Mouse (Mus musculus) layer of hippocampus, postnatal 25 days (tissue): ENCODE measurements around the gene Vstm2l. TPM values are rescaled to one million over a fixed set of nuclear protein-coding genes. Genes with fewer than 3 reads are reported as not detected.

ENCODE experiments used
- DNase-seq, 2 experiments: peaks; one replicate each; pipeline ENCODE4 v3.0.0; 2022; ENCODE audit warnings: mixed read lengths in 2 of 2, low spot score in 1 of 2; ENCODE audit errors: extremely low spot score in 1 of 2
- total RNA-seq, 2 experiments: library from RNA; stranded (reverse); gene quantifications; 2 replicates each; pipeline ENCODE4 v1.2.3; 2021

Gene Vstm2l
- total RNA-seq, 2 experiments from 2014 or later: 114 to 131 TPM

DNA sequence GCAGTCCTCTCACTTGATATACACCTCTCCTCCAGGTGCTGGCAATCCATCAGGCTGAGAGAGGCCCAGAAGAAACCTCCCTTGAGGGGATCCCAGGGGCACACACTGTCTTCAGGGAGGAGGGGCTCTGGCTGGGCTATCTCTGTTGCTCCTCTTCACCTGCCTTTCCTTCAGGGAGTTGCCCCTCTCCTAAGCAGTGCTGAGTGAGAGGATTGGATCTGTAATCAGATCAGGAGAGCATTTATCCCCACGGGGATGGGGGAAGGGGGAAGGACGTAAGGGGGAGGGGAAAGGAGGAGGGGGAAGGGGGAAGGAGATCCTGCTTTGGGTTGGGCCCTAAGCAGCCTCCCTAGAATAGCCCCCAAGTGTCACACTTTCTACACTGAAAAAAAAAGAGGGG lies 13.4 kb downstream of the Vstm2l start:
- no peak for DNase-seq

DNA sequence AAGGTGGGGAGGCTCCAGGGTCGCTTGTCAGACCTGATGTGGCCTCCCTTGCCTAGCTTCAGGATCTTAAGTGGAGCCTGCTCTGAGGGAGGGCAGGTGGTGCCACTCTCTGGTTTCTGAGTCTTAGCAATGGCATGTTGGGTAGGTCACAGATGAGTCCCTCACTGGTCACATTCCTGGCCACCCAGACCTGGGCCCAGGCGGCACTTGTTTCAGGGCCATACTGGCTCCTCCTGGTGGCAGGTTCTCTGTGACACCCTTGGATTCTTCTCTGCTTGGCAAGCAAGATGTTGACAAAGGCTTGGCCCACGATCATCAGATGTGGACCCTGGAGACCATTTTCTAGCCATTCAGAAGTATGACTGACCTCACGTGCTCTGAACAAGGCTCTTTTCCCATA lies 18.2 kb downstream of the Vstm2l start:
- no peak for DNase-seq

GRCm38 (mm10) chr2:157935444-157936171 lies 21.2 kb downstream of the Vstm2l start:
- DNase-seq: no peak

DNA sequence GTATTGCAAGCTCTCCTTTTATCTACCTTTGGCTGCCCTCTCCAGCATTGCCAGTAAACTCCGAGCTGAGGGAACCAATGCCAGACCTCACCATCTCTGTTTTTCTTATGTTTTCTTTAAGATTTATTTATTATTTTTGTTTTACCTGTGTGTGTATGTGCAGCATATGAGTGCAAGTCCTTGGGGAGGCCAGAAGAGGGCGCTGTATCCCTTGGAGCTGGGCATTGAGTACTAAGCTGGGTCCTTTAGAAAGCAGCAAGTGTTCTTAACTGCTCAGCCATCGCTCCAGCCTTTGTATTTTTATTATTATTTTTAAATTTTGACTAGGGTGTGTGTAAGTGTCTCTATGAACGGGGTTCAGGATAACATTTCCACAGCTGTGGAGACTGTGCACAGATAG lies 22.2 kb downstream of the Vstm2l start:
- DNase-seq: no peak

- no peak for DNase-seq
These were observed 26.2 kb downstream of the Vstm2l start for GRCm38 (mm10) chr2:157940586-157941185.

GRCm38 (mm10) chr2:157943514-157944155 lies 29.2 kb downstream of the Vstm2l start:
- peak; percentile 71 to 72 for DNase-seq

GRCm38 (mm10) chr2:157944156-157944893 lies 29.9 kb downstream of the Vstm2l start:
- no peak for DNase-seq

DNA sequence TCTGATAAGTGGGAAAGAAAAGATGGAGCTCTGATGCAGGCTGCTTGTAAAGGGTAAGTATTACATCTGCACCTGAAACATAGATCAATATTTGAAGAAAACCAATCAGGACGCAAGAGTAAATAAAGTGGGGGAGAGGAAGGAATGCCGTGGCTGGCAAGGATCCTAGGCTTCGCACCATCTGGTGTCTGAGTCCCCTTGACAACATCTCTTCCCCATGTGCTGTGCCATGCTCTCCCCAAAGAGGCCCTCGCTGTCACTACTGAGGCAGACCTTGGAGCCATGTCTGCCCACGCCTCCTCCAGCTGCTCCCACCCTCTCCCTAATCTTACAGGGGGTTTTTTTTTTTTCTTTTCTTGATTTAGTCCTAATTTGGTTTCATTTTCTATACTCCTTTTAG lies 39.5 kb downstream of the Vstm2l start:
- peak in 1 of 2 experiments; percentile 18 for DNase-seq

- no peak for DNase-seq
These were observed 43.3 kb downstream of the Vstm2l start for GRCm38 (mm10) chr2:157957707-157958108.

- DNase-seq: no peak
These were observed 53.4 kb downstream of the Vstm2l start for GRCm38 (mm10) chr2:157967856-157968255.

GRCm38 (mm10) chr2:157970124-157970523 lies 55.7 kb downstream of the Vstm2l start:
- no peak for DNase-seq

DNA sequence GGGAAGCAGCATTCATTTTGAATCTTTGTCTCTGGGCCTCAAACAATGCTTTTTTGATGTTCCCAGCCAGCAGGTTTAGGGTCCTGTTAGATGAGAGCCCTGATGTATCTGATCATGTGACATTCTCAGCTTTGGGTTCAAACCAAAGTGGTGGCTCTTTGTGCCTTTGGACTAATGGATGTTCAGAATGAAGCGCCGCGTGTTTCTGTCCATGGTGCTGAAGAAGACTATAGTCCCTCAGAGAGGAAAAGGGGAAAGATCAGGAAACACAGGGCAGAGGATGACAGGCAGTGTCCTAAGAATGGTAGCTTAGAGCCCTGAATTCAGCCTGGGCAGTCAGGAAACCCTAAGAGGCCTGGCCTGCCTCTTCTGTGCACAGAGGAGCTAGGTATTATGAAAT lies 56.2 kb downstream of the Vstm2l start:
- DNase-seq: no peak

- DNase-seq: no peak
These were observed 60.4 kb downstream of the Vstm2l start for GRCm38 (mm10) chr2:157974604-157975501.

DNA sequence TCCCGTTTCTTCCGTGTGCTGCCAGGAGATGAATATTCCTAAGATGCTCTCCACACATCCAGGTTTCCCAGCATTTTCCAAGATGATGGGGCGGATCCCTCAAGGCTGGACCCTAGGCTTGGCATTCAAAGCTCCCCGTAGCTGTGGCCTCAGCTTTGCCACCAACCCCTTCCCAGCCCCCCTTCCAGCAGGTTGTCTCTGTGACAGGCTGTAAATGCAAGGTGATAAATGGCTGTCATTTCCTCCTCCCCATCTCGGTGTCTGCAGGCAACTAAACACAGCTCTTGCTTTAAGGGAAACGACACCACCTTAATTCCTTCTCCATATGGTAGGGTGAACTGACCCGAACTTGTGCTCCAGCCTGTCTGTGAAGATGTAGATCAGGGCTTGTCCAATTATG lies 61.1 kb downstream of the Vstm2l start:
- DNase-seq: no peak

GRCm38 (mm10) chr2:157979241-157979640 lies 64.8 kb downstream of the Vstm2l start:
- DNase-seq: no peak

DNA sequence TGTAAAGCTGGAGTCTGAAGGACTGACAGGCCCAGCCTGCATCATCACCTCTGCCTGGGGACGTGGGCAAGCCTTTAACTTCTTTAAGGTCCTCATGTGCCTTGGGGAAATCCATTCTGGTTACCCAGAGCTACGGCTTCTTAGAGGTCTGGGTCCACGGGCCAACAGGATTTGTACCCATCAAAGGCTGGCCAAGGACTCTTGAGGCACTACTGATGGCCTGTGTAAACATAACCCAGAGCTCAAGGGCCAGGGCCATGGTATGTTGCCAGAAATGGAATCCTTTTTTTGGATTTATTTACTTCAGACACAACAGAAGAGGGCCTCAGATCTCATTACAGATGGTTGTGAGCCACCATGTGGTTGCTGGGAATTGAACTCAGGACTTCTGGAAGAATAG lies 68.3 kb downstream of the Vstm2l start:
- DNase-seq: no peak

- no peak for DNase-seq
These were observed 68.8 kb downstream of the Vstm2l start for GRCm38 (mm10) chr2:157983276-157983675.

DNA sequence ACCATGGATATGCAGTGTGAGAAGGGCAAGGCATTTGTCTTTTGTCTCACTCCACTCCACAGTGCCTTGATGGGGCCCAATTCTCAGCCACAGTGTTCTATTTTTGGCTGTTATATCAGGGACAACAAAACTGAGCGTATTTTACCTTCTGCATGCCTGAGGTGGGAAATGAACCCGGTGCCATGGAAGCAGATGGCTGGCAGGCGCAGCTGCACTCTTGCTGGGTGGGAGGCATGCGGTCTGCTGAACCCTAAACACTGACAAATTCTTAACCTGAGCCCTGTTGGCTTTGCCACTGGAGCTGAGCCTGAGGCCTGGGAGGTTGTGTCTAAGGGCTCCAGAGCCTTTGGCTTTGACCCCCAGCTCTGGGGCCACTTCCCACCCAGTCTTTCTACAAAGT lies 71.2 kb downstream of the Vstm2l start:
- no peak for DNase-seq

GRCm38 (mm10) chr2:157986235-157986634 lies 71.8 kb downstream of the Vstm2l start:
- no peak for DNase-seq
